Mouse (Mus musculus) CD4-positive, CD25-positive, alpha-beta regulatory T cell (primary cell): ENCODE results near the gene Ago1. TPM values are rescaled to one million over a fixed set of nuclear protein-coding genes. Genes with fewer than 3 reads are reported as not detected.

Experiments used
- polyA plus RNA-seq: library from polyadenylated mRNA; unstranded; fragments of 100-300 nt; shearing (Covaris generic); gene quantifications from one replicate; pipeline ENCODE4 v1.2.1, GENCODE M21; 2017

Gene Ago1
- 6.3 TPM for polyA plus RNA-seq

DNA sequence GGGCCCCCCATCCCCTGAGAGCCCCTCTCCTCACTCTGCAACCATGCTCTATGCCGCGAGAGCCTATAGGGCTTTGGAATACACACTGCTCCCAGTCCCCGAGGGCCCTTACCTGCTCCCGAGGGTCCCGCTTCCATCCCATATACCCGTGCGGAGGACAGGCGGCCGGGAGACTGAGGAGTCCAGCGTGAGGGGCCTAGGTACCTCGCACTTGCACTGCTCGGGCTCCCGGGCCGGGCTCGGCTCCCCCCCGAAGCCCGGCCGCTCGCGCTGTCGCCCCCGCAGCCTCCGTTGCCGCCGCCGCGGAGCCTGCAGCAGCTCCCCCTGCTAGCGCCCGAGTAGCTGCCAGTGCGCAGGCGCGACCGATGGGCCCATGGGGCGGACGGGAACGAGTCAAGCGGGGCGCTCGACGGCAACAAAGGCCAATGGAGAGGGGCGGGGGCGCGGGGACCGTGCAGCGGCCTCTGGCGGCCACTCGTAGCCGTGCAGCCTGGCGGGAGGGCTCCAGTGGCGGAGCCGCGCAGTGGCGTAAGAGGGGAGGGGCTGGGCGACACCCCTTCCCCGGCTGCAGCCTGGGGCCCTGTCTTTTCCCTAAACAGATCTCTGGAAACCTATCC, at the start of gene Ago1:
TSS of gene Ago1 (minus strand) at position 299 of the 617 bp plus-strand sequence.

DNA sequence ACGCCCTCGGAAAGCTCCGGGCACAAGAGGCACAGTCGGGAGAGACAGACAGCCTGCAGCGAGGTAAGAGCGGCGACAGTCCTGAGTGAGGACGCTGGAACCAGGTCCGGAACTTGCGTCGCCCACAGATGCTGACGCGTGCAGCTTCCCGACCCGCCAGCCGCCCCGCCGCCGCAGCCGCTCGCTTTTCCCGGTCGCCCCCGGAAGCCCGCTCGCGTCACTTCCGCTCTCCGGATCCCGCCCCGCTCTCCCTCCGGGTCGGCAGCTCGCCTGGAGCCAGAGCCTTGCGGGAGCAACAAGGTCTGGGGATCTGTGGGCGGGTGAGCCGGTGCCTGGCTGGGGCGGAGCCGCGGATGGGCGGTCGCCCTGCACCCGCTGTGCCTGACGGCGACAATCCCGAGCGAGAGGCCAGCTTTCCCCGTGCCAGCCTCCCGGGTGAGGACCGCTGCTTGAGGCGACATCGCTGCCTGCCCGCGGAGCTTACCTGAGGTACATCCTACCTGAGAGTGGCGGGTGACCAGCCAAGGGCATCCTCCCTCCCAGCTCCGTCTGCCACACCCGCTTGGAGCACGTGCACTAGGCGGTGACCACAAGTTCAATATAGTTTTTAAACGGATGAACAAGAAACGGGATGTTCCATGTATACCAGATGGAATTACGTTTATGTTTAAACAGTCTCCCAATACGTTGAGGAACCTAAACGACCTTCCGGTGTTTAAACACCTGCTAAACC, 38.9 kb downstream of the Ago1 start, which contains the start of gene Ago3:
TSS of gene Ago3 (minus strand) at position 210 of the 733 bp plus-strand sequence.

Other genes with a start within 250 kb of the Ago1 start
- 56.9 TPM for gene Map7d1, start 212.2 kb downstream of the Ago1 start, polyA plus RNA-seq
- 103 TPM for gene Trappc3, start 206.3 kb downstream of the Ago1 start, polyA plus RNA-seq
- not detected for gene Col8a2, start 181.8 kb downstream of the Ago1 start, polyA plus RNA-seq
- 79.9 TPM for gene Adprhl2, start 146.9 kb downstream of the Ago1 start, polyA plus RNA-seq
- gene Tekt2, start 142.9 kb downstream of the Ago1 start, polyA plus RNA-seq = not detected
- gene Ago3, start 39.0 kb downstream of the Ago1 start, polyA plus RNA-seq = 25.2 TPM
- 0.14 TPM for gene Ago4, start 64.9 kb upstream of the Ago1 start, polyA plus RNA-seq
- gene Clspn, start 88.4 kb upstream of the Ago1 start, polyA plus RNA-seq = 1.5 TPM
- 0.12 TPM for gene 5730409E04Rik, start 141.2 kb upstream of the Ago1 start, polyA plus RNA-seq
- gene Psmb2, start 209.0 kb upstream of the Ago1 start, polyA plus RNA-seq = 288 TPM